Mouse (Mus musculus) CH12F3 (cell line): ENCODE results near the gene Begain.

Experiments used
- in situ Hi-C: fragments of 300-500 bp; cut with MboI; formaldehyde crosslinking; loops from 2 replicates; pipeline ENCODE4 v1.14.3; 2020; ENCODE audit warnings: low sequenced_read_pairs

Gene Begain

GRCm38 (mm10) chr12:109068167-109068653, at the start of gene Begain:
TSS of gene Begain (minus strand) at chr12:109068217.
- in situ Hi-C loops, result loop anchor here (25.0 kb wide), 1 partner anchor 1319 kb away; no protein-coding TSS in a partner anchor

- in situ Hi-C loops, result no loop called here
Measured at GRCm38 (mm10) chr12:109115707-109116106, 47.7 kb upstream of the Begain start.

GRCm38 (mm10) chr12:109115161-109115560, 47.1 kb upstream of the Begain start:
- in situ Hi-C loops, result no loop called here

- in situ Hi-C loops, result no loop called here
Measured at GRCm38 (mm10) chr12:109112996-109113592, 45.1 kb upstream of the Begain start.

- in situ Hi-C loops, result no loop called here
Measured at GRCm38 (mm10) chr12:109112354-109112995, 44.5 kb upstream of the Begain start.

- in situ Hi-C loops, result no loop called here
Measured at GRCm38 (mm10) chr12:109108911-109109310, 40.9 kb upstream of the Begain start.

- in situ Hi-C loops, result no loop called here
Measured at GRCm38 (mm10) chr12:109100381-109100780, 32.4 kb upstream of the Begain start.

- in situ Hi-C loops, result no loop called here
Measured at GRCm38 (mm10) chr12:109090456-109091130, 22.6 kb upstream of the Begain start.

GRCm38 (mm10) chr12:109090041-109090440, 22.0 kb upstream of the Begain start:
- in situ Hi-C loops, result no loop called here

GRCm38 (mm10) chr12:109086111-109086510, 18.1 kb upstream of the Begain start:
- in situ Hi-C loops, result no loop called here

GRCm38 (mm10) chr12:109085674-109086073, 17.7 kb upstream of the Begain start:
- in situ Hi-C loops, result no loop called here

GRCm38 (mm10) chr12:109085046-109085445, 17.0 kb upstream of the Begain start:
- in situ Hi-C loops, result no loop called here

- in situ Hi-C loops, result no loop called here
Measured at GRCm38 (mm10) chr12:109083476-109083875, 15.5 kb upstream of the Begain start.

- in situ Hi-C loops, result no loop called here
Measured at GRCm38 (mm10) chr12:109077036-109077435, 9.0 kb upstream of the Begain start.

GRCm38 (mm10) chr12:109074777-109075285, 6.8 kb upstream of the Begain start:
- in situ Hi-C loops, result loop anchor here (25.0 kb wide), 1 partner anchor 1312 kb away; no protein-coding TSS in a partner anchor

- in situ Hi-C loops, result loop anchor here (25.0 kb wide), 1 partner anchor 1313 kb away; no protein-coding TSS in a partner anchor
Measured at GRCm38 (mm10) chr12:109074106-109074505, 6.1 kb upstream of the Begain start.

GRCm38 (mm10) chr12:109071248-109071647, 3.2 kb upstream of the Begain start:
- in situ Hi-C loops, result loop anchor here (25.0 kb wide), 1 partner anchor 1316 kb away; no protein-coding TSS in a partner anchor

- in situ Hi-C loops, result loop anchor here (25.0 kb wide), 1 partner anchor 1318 kb away; no protein-coding TSS in a partner anchor
Measured at GRCm38 (mm10) chr12:109069751-109070150, 1.7 kb upstream of the Begain start.

- in situ Hi-C loops, result loop anchor here (25.0 kb wide), 1 partner anchor 1319 kb away; no protein-coding TSS in a partner anchor
Measured at GRCm38 (mm10) chr12:109068738-109069137, 721 bp upstream of the Begain start.

GRCm38 (mm10) chr12:109067561-109068135, 369 bp downstream of the Begain start:
- in situ Hi-C loops, result loop anchor here (25.0 kb wide), 1 partner anchor 1320 kb away; no protein-coding TSS in a partner anchor

- in situ Hi-C loops, result loop anchor here (25.0 kb wide), 1 partner anchor 1329 kb away; no protein-coding TSS in a partner anchor
Measured at GRCm38 (mm10) chr12:109058660-109059059, 9.4 kb downstream of the Begain start.
